Mouse (Mus musculus) liver, postnatal 0 days (tissue): ENCODE measurements at regions not wholly inside any gene's neighbourhood (a gene's known extent, or its start where the extent isn't known, plus 50 kb on each side); places are given as distances from the start of the nearest gene placed in this dataset.

Source experiments
- ATAC-seq: fragments of 200-750 bp; cut with Nextera tagmentation; 2 replicates; pipeline ENCODE4 v1.8.0; 2017; ENCODE audit warnings: mild to moderate bottlenecking, moderate library complexity
- DNase-seq: peaks from one replicate; pipeline ENCODE4 v3.0.0-alpha.2; 2016
- H3K27ac ChIP-seq: fragments of 300-500 bp; sonication (generic); 2 replicates; pipeline ENCODE4 v1.5.1; 2014; ENCODE audit warnings: antibody characterized with exemption, moderate library complexity, mild to moderate bottlenecking, low read depth
- H3K27me3 ChIP-seq: fragments of 300-500 bp; sonication (generic); 2 replicates; pipeline ENCODE4 v1.6.1; 2014; ENCODE audit warnings: low read length, control low read depth, mixed read lengths; ENCODE audit not compliant: insufficient read depth
- H3K36me3 ChIP-seq: fragments of 300-500 bp; sonication (generic); replicated peaks from 2 replicates; pipeline ENCODE4 v1.6.1; 2014; ENCODE audit warnings: mild to moderate bottlenecking, control low read depth, low read length, moderate library complexity, mixed read lengths; ENCODE audit not compliant: insufficient read depth
- H3K4me1 ChIP-seq: fragments of 300-500 bp; sonication (generic); 2 replicates; pipeline ENCODE4 v1.6.1; 2014; ENCODE audit warnings: antibody characterized with exemption, mild to moderate bottlenecking, control low read depth; ENCODE audit not compliant: insufficient read depth
- H3K4me2 ChIP-seq: fragments of 300-500 bp; sonication (generic); 2 replicates; pipeline ENCODE4 v1.6.1; 2014; ENCODE audit warnings: low read depth, mild to moderate bottlenecking, low read length, moderate library complexity, mixed read lengths
- H3K4me3 ChIP-seq: fragments of 300-500 bp; sonication (generic); 2 replicates; pipeline ENCODE4 v1.5.1; 2014; ENCODE audit warnings: low read depth, low read length
- H3K9ac ChIP-seq: fragments of 300-500 bp; sonication (generic); replicated peaks from 2 replicates; pipeline ENCODE4 v1.6.1; 2014; ENCODE audit warnings: mild to moderate bottlenecking, moderate library complexity
- H3K9me3 ChIP-seq: fragments of 300-500 bp; sonication (generic); 2 replicates; pipeline ENCODE4 v1.6.1; 2016; ENCODE audit warnings: mild to moderate bottlenecking, control low read depth, low read length, mixed read lengths
- CTCF ChIP-seq: sonication (generic); IDR thresholded peaks from 2 replicates; pipeline ENCODE4 v1.5.1; 2016; ENCODE audit warnings: antibody characterized with exemption, low read depth
- EP300 ChIP-seq: IDR thresholded peaks from 2 replicates; pipeline ENCODE4 v1.6.1; 2016; ENCODE audit warnings: antibody characterized with exemption, low read depth, mild to moderate bottlenecking
- WGBS: fragments of 180-500 bp; shearing (Covaris S2); extraction: QIAGEN DNeasy Blood & Tissue Kit; methylation state at CpG from one replicate; pipeline ENCODE4 v1.1.7; 2014; ENCODE audit not compliant: insufficient replicate concordance; 5-methylcytosine and 5-hydroxymethylcytosine counted together

GRCm38 (mm10) chr17:83924259-83924922, 76.6 kb upstream of the Haao start:
- WGBS, result 40% methylated on average over 16 of the region's 16 CpGs
- H3K4me2 ChIP-seq, result no peak overlapping the region
- H3K27me3 ChIP-seq, result no peaks in the 10 kb centered on the region
- no peaks in the 10 kb centered on the region for H3K9me3 ChIP-seq
- no peak for DNase-seq
- H3K27ac ChIP-seq, result no peak overlapping the region
- H3K9ac ChIP-seq, result no peak overlapping the region
- H3K36me3 ChIP-seq, result no peaks in the 10 kb centered on the region
- 0 out of 2 replicates have a peak, but pooled peaks cover 5% of the 10 kb centered on the region for H3K4me1 ChIP-seq
- TF ChIP-seq EP300 (no peak), CTCF (no peak)
- no peak overlapping the region for H3K4me3 ChIP-seq
- ATAC-seq, result no peak

GRCm38 (mm10) chr17:83920894-83921293, 73.1 kb upstream of the Haao start:
- Histone ChIP-seq H3K36me3 (no peaks in the 10 kb centered on the region), H3K4me1 (peaks cover 5% of the 10 kb centered on the region; the same call in 1 of the 2 replicates), H3K27me3 (no peaks in the 10 kb centered on the region), H3K4me3 (no peak overlapping the region), H3K9me3 (no peaks in the 10 kb centered on the region), H3K4me2 (no peak overlapping the region), H3K9ac (no peak overlapping the region), H3K27ac (no peak overlapping the region)
- DNase-seq (no peak), ATAC-seq (no peak)
- WGBS, result 76% methylated on average over 8 of the region's 8 CpGs
- TF ChIP-seq CTCF (no peak), EP300 (no peak)

- 27% methylated on average over 4 of the region's 4 CpGs for WGBS
- Histone ChIP-seq H3K4me1 (peaks cover 5% of the 10 kb centered on the region; the same call in 1 of the 2 replicates), H3K9ac (no peak overlapping the region), H3K4me2 (no peak overlapping the region), H3K27ac (no peak overlapping the region), H3K9me3 (no peaks in the 10 kb centered on the region), H3K27me3 (no peaks in the 10 kb centered on the region), H3K36me3 (no peaks in the 10 kb centered on the region), H3K4me3 (no peak overlapping the region)
- DNase-seq (no peak), ATAC-seq (no peak)
- TF ChIP-seq CTCF, result no peak
- TF ChIP-seq EP300, result no peak
Observed at GRCm38 (mm10) chr17:83920225-83920624, 72.5 kb upstream of the Haao start.

DNA sequence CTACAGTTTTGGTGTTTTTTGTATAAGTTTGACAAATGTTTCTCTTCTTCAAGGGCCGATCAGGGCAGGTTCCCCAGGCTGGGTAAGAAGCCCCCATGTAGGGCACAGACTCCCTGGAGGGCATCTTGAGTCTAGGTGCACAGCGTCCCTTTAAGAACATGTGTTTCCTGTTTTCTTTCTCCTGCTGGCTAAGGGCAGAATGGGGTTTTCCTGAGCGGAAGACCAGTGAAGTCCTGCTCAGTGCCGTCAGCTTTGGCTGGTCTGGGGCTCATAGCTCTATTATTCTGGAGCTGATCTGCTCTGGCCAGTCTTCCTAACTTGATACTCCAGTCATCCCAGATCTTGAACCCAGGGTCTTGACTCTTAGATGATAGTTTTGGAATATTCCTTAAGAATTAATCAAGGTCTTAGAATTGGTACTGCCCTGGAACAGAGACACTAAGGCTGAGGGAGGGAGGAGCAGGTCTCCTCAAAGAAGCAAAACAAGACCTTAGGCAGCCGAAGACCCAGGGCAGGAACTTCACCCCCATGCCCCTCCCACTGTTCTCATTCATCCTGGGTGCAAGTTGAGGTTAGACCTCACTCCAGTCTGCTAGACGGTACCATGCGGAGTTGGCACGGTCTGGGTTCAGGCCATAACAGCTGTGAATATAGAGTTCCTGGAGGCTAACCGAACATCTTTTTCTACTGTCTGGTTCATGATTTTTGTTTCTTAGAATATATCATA, 70.8 kb upstream of the Haao start:
- Histone ChIP-seq H3K27ac (peak overlapping the region; percentile 68), H3K4me2 (peak overlapping the region; percentile 18; the same call in 1 of the 2 replicates), H3K36me3 (no peaks in the 10 kb centered on the region), H3K9ac (no peak overlapping the region), H3K9me3 (no peaks in the 10 kb centered on the region), H3K4me1 (no peaks in the 10 kb centered on the region; the same call in 1 of the 2 replicates), H3K4me3 (no peak overlapping the region), H3K27me3 (no peaks in the 10 kb centered on the region)
- TF ChIP-seq CTCF (no peak), EP300 (peak; percentile 30; the same call in 1 of the 2 replicates)
- no peak for DNase-seq
- peak; percentile 36 for ATAC-seq
- 44% methylated on average over 9 of the region's 9 CpGs for WGBS

GRCm38 (mm10) chr17:83917781-83918180, 70.0 kb upstream of the Haao start:
- H3K9ac ChIP-seq, result no peak overlapping the region
- no peaks in the 10 kb centered on the region; the same call in 1 of the 2 replicates for H3K4me1 ChIP-seq
- DNase-seq (no peak), ATAC-seq (no peak)
- H3K9me3 ChIP-seq, result no peaks in the 10 kb centered on the region
- H3K4me2 ChIP-seq, result no peak overlapping the region
- no peaks in the 10 kb centered on the region for H3K36me3 ChIP-seq
- TF ChIP-seq EP300, result no peak
- no peak for TF ChIP-seq CTCF
- WGBS, result 47% methylated on average over 4 of the region's 4 CpGs
- no peak overlapping the region for H3K4me3 ChIP-seq
- H3K27me3 ChIP-seq, result no peaks in the 10 kb centered on the region
- H3K27ac ChIP-seq, result peak overlapping the region; percentile 48; the same call in 1 of the 2 replicates

- H3K27ac ChIP-seq, result no peak overlapping the region
- WGBS, result 29% methylated on average over 10 of the region's 10 CpGs
- TF ChIP-seq EP300 (no peak), CTCF (no peak)
- H3K27me3 ChIP-seq, result no peaks in the 10 kb centered on the region
- no peak overlapping the region for H3K4me3 ChIP-seq
- H3K9ac ChIP-seq, result no peak overlapping the region
- no peak overlapping the region for H3K4me2 ChIP-seq
- H3K9me3 ChIP-seq, result no peaks in the 10 kb centered on the region
- ATAC-seq (no peak), DNase-seq (no peak)
- no peaks in the 10 kb centered on the region; the same call in 1 of the 2 replicates for H3K4me1 ChIP-seq
- no peaks in the 10 kb centered on the region for H3K36me3 ChIP-seq
Observed at GRCm38 (mm10) chr17:83916684-83917166, 69.0 kb upstream of the Haao start.
